Mouse (Mus musculus): Measurements from ENCODE around the gene Trmt13.

DNA sequence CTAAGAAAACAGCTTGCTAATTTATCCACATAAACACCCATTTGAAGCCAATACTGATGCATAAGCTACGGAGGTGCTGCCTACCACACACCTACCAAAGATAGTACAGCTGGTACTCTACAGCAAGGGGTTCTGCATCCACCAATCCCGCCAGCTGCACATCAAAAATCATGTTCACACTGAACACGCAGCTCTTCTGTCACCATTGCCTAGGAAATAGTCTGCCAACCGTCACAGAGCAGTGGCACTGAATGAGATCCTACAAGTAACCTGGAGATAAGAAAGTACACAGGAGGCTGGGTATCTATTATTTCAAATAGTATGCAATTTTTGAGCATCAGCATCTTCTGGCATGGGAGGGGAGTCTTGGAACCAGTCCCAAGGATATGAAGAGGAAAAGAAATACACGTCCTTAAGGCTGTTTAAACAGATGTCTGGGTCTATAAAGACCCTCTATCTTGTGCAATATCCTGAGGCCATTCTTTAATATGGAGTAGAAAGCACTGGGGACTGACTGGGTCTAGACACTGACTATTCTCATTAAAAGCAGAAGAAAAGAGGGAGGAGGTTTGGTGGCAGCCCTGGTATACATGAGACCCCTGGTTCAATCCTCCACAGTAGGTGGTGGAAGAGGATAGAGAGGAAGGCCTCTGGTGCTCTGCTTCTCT lies 39.0 kb upstream of the Trmt13 start:
- TF ChIP-seq HCFC1 (IDR thresholded peaks at IDR 0.05; ENCODE audit: low read depth, low read length) (no peak), ZNF384 (IDR thresholded peaks at IDR 0.05; ENCODE audit: low read depth, low read length) (no peak)

Data from MEL (cell line).